Mouse (Mus musculus): ENCODE results near the gene Gm49339. TPM values are rescaled to one million over a fixed set of nuclear protein-coding genes. Genes with fewer than 3 reads are reported as not detected.
"Not testable (repeated sequence)": the region's sequence is repeated elsewhere in the genome, so short reads cannot be mapped to it uniquely, and the experiment has no call there.

Gm49339 gene
- polyA plus RNA-seq (2016; fragmentation: Nextera tagmentation; extraction: Ambion mirVana) = not detected in 2 replicates

DNA sequence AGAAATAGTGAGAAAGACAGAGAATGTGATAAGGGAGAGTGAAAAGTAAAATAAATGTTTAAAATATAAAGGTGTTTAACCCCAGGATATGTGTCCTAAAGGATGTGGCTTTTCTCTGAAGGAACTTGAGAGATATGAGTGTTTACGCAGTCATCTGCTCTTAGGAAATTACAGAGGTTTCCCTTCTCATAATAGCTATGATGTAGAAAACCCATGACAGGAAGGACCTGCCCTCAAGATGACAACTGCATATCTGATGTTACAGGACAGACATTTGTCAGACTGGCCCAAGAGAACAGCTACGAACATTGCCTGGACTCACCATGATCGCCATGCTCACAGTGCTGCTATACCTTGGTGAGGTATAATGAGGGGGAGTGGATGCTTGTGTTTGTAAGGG, at the start of gene Gm49339, which contains the start of gene Lilr4b:
Gene Gm49339, plus strand, starts transcription at position 216 of the 400 bp plus-strand sequence.
Gene Lilr4b, plus strand, starts transcription at position 236 of the 400 bp plus-strand sequence.
- H3K27ac ChIP-seq; H3K27me3 ChIP-seq (ENCODE audit: poor library complexity, severe bottlenecking); H3K9me3 ChIP-seq; H3K4me1 ChIP-seq; H3K36me3 ChIP-seq (replicated peaks); H3K4me3 ChIP-seq; DNase-seq (ENCODE audit: extremely low spot score, low spot score): not testable (repeated sequence)
- WGBS = 100% methylated on average over 1 of the region's 3 CpGs

GRCm38 (mm10) chr10:51432940-51433339, 47.5 kb upstream of the Gm49339 start:
- no peaks in the 10 kb centered on the region for H3K27me3 ChIP-seq (ENCODE audit: poor library complexity, severe bottlenecking)
- DNase-seq (ENCODE audit: extremely low spot score, low spot score) = no peak
- no peak overlapping the region for H3K4me3 ChIP-seq
- H3K9me3 ChIP-seq = no peaks in the 10 kb centered on the region
- no peaks in the 10 kb centered on the region for H3K36me3 ChIP-seq (replicated peaks)
- no peak overlapping the region for H3K27ac ChIP-seq
- H3K4me1 ChIP-seq = no peaks in the 10 kb centered on the region

DNA sequence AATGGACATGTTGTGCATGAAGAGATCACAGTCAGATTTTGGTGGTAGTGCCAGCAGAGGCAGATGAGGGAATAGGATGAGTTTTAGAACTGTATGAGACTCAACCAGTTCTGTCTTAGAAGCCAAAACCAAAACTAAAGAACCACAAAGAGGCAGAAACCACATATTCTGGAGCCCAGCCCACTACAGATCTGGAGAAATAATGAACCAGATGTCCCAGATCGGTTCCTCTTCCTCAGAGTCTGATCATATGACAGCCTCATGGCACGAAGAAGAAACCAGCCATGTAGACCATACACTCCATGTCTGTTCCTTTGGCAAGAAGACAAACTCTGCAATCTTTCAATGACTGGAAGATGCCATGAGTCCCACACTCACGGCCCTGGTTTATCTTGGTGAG, 44.7 kb upstream of the Gm49339 start:
- no peak for DNase-seq (ENCODE audit: extremely low spot score, low spot score)
- 90% methylated on average over 3 of the region's 3 CpGs for WGBS

GRCm38 (mm10) chr10:51451610-51452009, 28.8 kb upstream of the Gm49339 start:
- H3K4me1 ChIP-seq = no peaks in the 10 kb centered on the region
- H3K4me3 ChIP-seq = no peak overlapping the region
- H3K27me3 ChIP-seq (ENCODE audit: poor library complexity, severe bottlenecking) = no peaks in the 10 kb centered on the region
- 78% methylated on average over 4 of the region's 4 CpGs for WGBS
- no peak overlapping the region for H3K27ac ChIP-seq
- no peaks in the 10 kb centered on the region for H3K36me3 ChIP-seq (replicated peaks)
- H3K9me3 ChIP-seq = no peaks in the 10 kb centered on the region
- no peak for DNase-seq (ENCODE audit: extremely low spot score, low spot score)

More for the DNA sequence above, 44.7 kb upstream of the Gm49339 start:
- Histone ChIP-seq H3K9me3 (no peaks in the 10 kb centered on the region), H3K4me1 (no peaks in the 10 kb centered on the region), H3K4me3 (no peak overlapping the region), H3K27ac (no peak overlapping the region), H3K27me3 (ENCODE audit: poor library complexity, severe bottlenecking) (no peaks in the 10 kb centered on the region), H3K36me3 (replicated peaks) (no peaks in the 10 kb centered on the region)

DNA sequence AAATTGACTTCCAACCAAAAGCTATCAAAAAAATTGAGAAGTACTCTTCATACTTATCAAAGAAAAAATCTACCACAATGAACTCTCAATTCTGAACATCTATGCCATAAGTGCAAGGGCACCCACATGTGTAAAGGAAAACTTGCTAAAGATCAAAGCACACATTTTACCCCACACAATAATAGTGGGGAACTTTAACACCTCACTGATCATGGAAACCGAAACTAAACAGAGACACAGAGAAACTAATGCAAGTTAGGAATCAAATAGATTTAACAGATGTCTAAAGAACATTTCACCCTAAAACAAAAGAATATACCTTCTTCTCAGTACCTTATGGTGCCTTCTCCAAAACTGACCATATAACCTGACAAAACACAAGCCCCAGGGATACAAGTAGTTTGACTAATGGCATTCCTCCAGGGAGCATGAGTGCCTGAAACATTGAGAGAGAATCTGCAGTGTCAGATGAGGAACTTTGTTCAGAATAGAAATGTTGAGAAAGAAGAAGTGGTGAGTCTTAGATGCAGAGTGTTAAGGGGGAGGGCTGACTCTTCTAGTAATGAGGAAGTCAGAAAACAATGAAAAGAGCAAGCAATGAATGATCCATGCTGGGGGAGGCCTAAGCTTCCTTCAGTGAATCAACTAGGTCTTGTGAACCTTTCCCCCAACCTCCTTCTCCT, 26.7 kb upstream of the Gm49339 start:
- Histone ChIP-seq H3K27me3 (ENCODE audit: poor library complexity, severe bottlenecking) (no peaks in the 10 kb centered on the region), H3K36me3 (replicated peaks) (no peaks in the 10 kb centered on the region), H3K27ac (no peak overlapping the region), H3K9me3 (no peaks in the 10 kb centered on the region), H3K4me1 (no peaks in the 10 kb centered on the region), H3K4me3 (no peak overlapping the region)
- 78% methylated on average over 1 of the region's 1 CpGs for WGBS
- no peak for DNase-seq (ENCODE audit: extremely low spot score, low spot score)

DNA sequence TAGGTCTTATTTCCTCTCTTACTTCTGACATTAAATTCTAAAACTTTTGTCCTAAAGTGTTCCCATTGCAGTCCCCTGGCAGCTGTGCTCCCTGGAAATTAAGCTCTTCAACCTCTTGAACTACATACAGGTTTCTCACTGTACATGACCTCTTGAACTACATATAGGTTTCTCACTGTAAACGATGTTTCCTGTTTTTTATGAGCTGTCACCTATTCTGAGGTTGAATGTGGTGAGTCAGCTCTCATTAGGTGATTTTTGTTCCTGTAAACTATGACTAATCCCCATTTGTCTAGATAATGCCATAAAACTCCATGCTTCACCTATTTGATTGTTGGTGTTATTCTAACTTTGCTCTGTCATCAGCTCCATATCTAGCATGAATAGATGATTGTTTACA, 26.0 kb upstream of the Gm49339 start:
- H3K4me3 ChIP-seq = no peak overlapping the region
- no peaks in the 10 kb centered on the region for H3K36me3 ChIP-seq (replicated peaks)
- DNase-seq (ENCODE audit: extremely low spot score, low spot score) = no peak
- WGBS = 75% methylated on average over 1 of the region's 1 CpGs
- no peaks in the 10 kb centered on the region for H3K9me3 ChIP-seq
- H3K27ac ChIP-seq = no peak overlapping the region
- no peaks in the 10 kb centered on the region for H3K4me1 ChIP-seq
- no peaks in the 10 kb centered on the region for H3K27me3 ChIP-seq (ENCODE audit: poor library complexity, severe bottlenecking)

DNA sequence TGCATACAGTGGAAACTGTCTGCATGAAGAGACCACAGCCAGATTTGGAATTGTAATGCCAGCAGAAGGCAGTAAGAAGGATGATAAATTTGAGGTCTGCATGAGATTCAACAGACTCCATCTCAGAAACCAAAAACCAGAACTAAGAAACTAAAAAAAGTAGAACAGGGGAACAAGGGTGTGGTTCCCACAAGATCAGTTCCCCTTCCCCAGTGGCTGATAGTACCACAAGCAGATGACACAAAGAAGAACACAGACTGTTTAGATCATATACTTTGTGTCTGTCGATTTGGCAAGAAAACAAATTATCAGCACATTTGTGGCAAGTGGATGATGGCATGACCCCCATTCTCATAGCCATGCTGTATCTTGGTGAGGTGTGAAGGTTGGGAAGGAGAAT, 24.6 kb upstream of the Gm49339 start:
- Histone ChIP-seq H3K4me1 (no peaks in the 10 kb centered on the region), H3K36me3 (replicated peaks) (no peaks in the 10 kb centered on the region), H3K9me3 (no peaks in the 10 kb centered on the region), H3K27ac (no peak overlapping the region), H3K27me3 (ENCODE audit: poor library complexity, severe bottlenecking) (no peaks in the 10 kb centered on the region), H3K4me3 (no peak overlapping the region)
- WGBS = 93% methylated on average over 1 of the region's 1 CpGs
- DNase-seq (ENCODE audit: extremely low spot score, low spot score) = no peak

GRCm38 (mm10) chr10:51456369-51456768, 24.0 kb upstream of the Gm49339 start:
- WGBS = 82% methylated on average over 4 of the region's 4 CpGs
- Histone ChIP-seq H3K4me1 (no peaks in the 10 kb centered on the region), H3K27me3 (ENCODE audit: poor library complexity, severe bottlenecking) (no peaks in the 10 kb centered on the region), H3K36me3 (replicated peaks) (no peaks in the 10 kb centered on the region), H3K4me3 (no peak overlapping the region), H3K9me3 (no peaks in the 10 kb centered on the region), H3K27ac (no peak overlapping the region)
- DNase-seq (ENCODE audit: extremely low spot score, low spot score) = no peak

DNA sequence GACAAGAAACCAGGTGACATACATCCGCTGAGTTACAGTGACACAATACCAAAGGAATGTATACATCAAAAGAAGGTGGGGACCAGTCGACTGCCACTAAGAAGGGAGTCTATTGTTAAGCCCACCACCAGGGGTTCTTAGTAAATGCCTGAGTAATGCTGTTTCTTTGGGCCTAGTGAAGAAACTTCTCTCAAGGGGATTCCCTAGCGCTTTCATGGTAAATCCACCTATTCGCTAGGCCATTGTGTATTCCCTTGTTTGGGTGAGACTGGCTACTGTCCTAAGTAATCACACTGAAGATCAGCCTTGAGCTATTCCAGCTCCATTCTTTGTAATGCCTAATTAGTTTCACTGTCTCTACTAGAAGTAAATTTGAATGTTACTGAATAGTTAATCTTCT, 16.6 kb upstream of the Gm49339 start:
- not testable (repeated sequence) for DNase-seq (ENCODE audit: extremely low spot score, low spot score); H3K27me3 ChIP-seq (ENCODE audit: poor library complexity, severe bottlenecking); H3K36me3 ChIP-seq (replicated peaks); H3K4me1 ChIP-seq; H3K4me3 ChIP-seq; H3K27ac ChIP-seq; H3K9me3 ChIP-seq
- 17% methylated on average over 4 of the region's 4 CpGs for WGBS

DNA sequence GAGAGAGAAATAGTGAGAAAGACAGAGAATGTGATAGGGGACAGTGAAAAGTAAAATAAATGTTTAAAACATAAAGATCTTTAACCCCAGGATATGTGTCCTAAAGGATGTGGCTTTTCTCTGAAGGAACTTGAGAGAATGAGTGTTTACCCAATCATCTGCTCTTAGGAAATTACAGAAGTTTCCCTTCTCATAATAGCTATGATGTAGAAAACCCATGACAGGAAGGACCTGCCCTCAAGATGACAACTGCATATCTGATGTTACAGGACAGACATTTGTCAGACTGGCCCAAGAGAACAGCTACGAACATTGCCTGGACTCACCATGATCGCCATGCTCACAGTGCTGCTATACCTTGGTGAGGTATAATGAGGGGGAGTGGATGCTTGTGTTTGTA, 10.3 kb downstream of the Gm49339 start, which contains the start of gene Lilrb4a:
Gene Lilrb4a, plus strand, starts transcription at position 266 of the 400 bp plus-strand sequence.
- not testable (repeated sequence) for H3K27ac ChIP-seq; H3K4me1 ChIP-seq; H3K36me3 ChIP-seq (replicated peaks); H3K4me3 ChIP-seq; DNase-seq (ENCODE audit: extremely low spot score, low spot score); H3K27me3 ChIP-seq (ENCODE audit: poor library complexity, severe bottlenecking); H3K9me3 ChIP-seq
- WGBS = no CpG with 5 or more reads among the region's 2 CpGs

GRCm38 (mm10) chr10:51520021-51520420, 39.6 kb downstream of the Gm49339 start:
- Histone ChIP-seq H3K9me3 (no peaks in the 10 kb centered on the region), H3K4me3 (no peak overlapping the region), H3K4me1 (no peaks in the 10 kb centered on the region), H3K36me3 (replicated peaks) (no peaks in the 10 kb centered on the region), H3K27me3 (ENCODE audit: poor library complexity, severe bottlenecking) (no peaks in the 10 kb centered on the region), H3K27ac (no peak overlapping the region)
- no peak for DNase-seq (ENCODE audit: extremely low spot score, low spot score)

DNA sequence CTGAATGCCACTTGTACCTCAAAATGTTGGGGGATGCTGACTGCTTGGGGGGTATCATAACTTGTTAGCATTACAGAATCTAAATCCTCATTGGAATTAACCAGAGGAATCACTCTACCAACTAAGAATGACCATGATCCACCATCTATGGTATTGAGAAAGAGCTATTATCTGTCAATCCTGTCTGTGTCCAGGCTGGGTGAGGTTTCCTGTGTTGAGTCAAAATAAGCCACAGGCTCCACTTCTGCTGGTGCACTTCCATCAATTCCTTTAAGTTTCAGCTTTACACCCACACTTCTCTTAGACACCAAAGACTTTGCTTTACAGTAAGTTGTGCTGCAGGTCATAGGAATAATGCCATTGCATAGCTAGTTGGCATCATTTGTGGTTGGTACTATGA, 41.0 kb downstream of the Gm49339 start:
- Histone ChIP-seq H3K4me1 (no peaks in the 10 kb centered on the region), H3K4me3 (no peak overlapping the region), H3K27ac (no peak overlapping the region), H3K9me3 (no peaks in the 10 kb centered on the region), H3K36me3 (replicated peaks) (no peaks in the 10 kb centered on the region), H3K27me3 (ENCODE audit: poor library complexity, severe bottlenecking) (no peaks in the 10 kb centered on the region)
- DNase-seq (ENCODE audit: extremely low spot score, low spot score) = no peak

- Histone ChIP-seq H3K27me3 (ENCODE audit: poor library complexity, severe bottlenecking) (no peaks in the 10 kb centered on the region), H3K27ac (no peak overlapping the region), H3K4me3 (no peak overlapping the region), H3K36me3 (replicated peaks) (no peaks in the 10 kb centered on the region), H3K4me1 (no peaks in the 10 kb centered on the region), H3K9me3 (no peaks in the 10 kb centered on the region)
- WGBS = 83% methylated on average over 7 of the region's 7 CpGs
- DNase-seq (ENCODE audit: extremely low spot score, low spot score) = no peak
These were observed 45.7 kb downstream of the Gm49339 start for GRCm38 (mm10) chr10:51526090-51526489.

DNA sequence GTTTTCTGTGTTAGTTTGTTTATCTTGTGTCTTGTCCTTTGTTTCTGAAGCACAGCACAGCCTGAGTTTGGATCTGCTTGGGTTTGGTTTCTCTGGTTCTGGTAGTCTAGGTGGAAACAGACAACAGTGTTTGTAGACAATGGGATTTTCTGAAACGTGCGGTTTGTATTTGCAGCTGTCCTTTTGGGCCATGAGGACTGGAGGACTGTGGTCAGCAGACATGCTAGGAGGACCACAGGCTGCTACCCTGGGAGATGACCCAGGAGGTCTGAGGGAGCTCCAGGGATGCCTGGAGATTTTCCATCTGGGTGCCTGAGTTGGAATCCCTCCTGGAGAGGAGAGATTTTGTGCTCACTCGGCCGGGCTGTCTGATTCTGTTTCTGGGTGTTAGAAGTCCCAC, 46.2 kb downstream of the Gm49339 start:
- Histone ChIP-seq H3K9me3 (no peaks in the 10 kb centered on the region), H3K4me3 (no peak overlapping the region), H3K4me1 (no peaks in the 10 kb centered on the region), H3K27ac (no peak overlapping the region), H3K27me3 (ENCODE audit: poor library complexity, severe bottlenecking) (no peaks in the 10 kb centered on the region), H3K36me3 (replicated peaks) (no peaks in the 10 kb centered on the region)
- no peak for DNase-seq (ENCODE audit: extremely low spot score, low spot score)
- WGBS = 82% methylated on average over 4 of the region's 4 CpGs

Measured in forebrain, embryonic 10.5 days (tissue).